Mouse (Mus musculus) neural tube, embryonic 12.5 days (tissue): ENCODE results near the gene Vezf1. TPM values are rescaled to one million over a fixed set of nuclear protein-coding genes. Genes with fewer than 3 reads are reported as not detected.

Source experiments
- ATAC-seq: fragments of 200-750 bp; cut with Nextera tagmentation; 2 replicates; pipeline ENCODE4 v1.8.0; 2017; ENCODE audit warnings: low read depth, mild to moderate bottlenecking, moderate TSS enrichment, moderate library complexity; ENCODE audit not compliant: low FRiP score
- H3K27ac ChIP-seq: fragments of 300-500 bp; sonication (generic); 2 replicates; pipeline ENCODE4 v1.5.1; 2016
- H3K27me3 ChIP-seq: fragments of 300-500 bp; sonication (generic); replicated peaks from 2 replicates; pipeline ENCODE4 v1.6.1; 2016; ENCODE audit warnings: mild to moderate bottlenecking
- H3K36me3 ChIP-seq: fragments of 300-500 bp; sonication (generic); 2 replicates; pipeline ENCODE4 v1.6.1; 2016; ENCODE audit warnings: mild to moderate bottlenecking
- H3K4me1 ChIP-seq: fragments of 300-500 bp; sonication (generic); 2 replicates; pipeline ENCODE4 v1.6.1; 2016
- H3K4me2 ChIP-seq: fragments of 300-500 bp; sonication (generic); replicated peaks from 2 replicates; pipeline ENCODE4 v1.6.1; 2016; ENCODE audit warnings: mild to moderate bottlenecking
- H3K4me3 ChIP-seq: fragments of 300-500 bp; sonication (generic); 2 replicates; pipeline ENCODE4 v1.5.1; 2016
- H3K9ac ChIP-seq: fragments of 300-500 bp; sonication (generic); 2 replicates; pipeline ENCODE4 v1.6.1; 2016; ENCODE audit warnings: mild to moderate bottlenecking
- H3K9me3 ChIP-seq: fragments of 300-500 bp; sonication (generic); 2 replicates; pipeline ENCODE4 v1.6.1; 2016; ENCODE audit warnings: mild to moderate bottlenecking
- WGBS: fragments of 180-500 bp; shearing (Covaris S2); methylation state at CpG from one replicate; pipeline ENCODE4 v1.1.7; 2016; 5-methylcytosine and 5-hydroxymethylcytosine counted together
- polyA plus RNA-seq: library from polyadenylated mRNA; unstranded; fragments of >200 nt; fragmentation: Nextera tagmentation; extraction: Ambion mirVana; gene quantifications from 2 replicates; pipeline ENCODE4 v1.2.1, GENCODE M21; 2016

Vezf1 gene
- polyA plus RNA-seq, 1 experiment from 2014 or later, result 84.7 TPM

GRCm38 (mm10) chr11:88057788-88058187 lies 10.3 kb upstream of the Vezf1 start:
- 82% methylated on average over 2 of the region's 2 CpGs for WGBS
- no peak overlapping the region for H3K4me2 ChIP-seq
- no peak for ATAC-seq

GRCm38 (mm10) chr11:88059141-88059540 lies 8.9 kb upstream of the Vezf1 start:
- Histone ChIP-seq H3K4me3 (no peak overlapping the region), H3K9me3 (no peaks in the 10 kb centered on the region), H3K4me1 (no peaks in the 10 kb centered on the region), H3K9ac (no peak overlapping the region), H3K36me3 (no peaks in the 10 kb centered on the region), H3K4me2 (no peak overlapping the region), H3K27me3 (no peaks in the 10 kb centered on the region), H3K27ac (no peak overlapping the region)
- ATAC-seq, result peak; percentile 68; the same call in 1 of the 2 replicates
- 45% methylated on average over 2 of the region's 2 CpGs for WGBS

More at GRCm38 (mm10) chr11:88057788-88058187, 10.3 kb upstream of the Vezf1 start:
- Histone ChIP-seq H3K4me3 (no peak overlapping the region), H3K4me1 (no peaks in the 10 kb centered on the region), H3K9ac (no peak overlapping the region), H3K9me3 (no peaks in the 10 kb centered on the region), H3K36me3 (peaks cover 7% of the 10 kb centered on the region; the same call in 1 of the 2 replicates), H3K27me3 (no peaks in the 10 kb centered on the region), H3K27ac (no peak overlapping the region)

GRCm38 (mm10) chr11:88061892-88062625 lies 6.0 kb upstream of the Vezf1 start:
- no peaks in the 10 kb centered on the region for H3K36me3 ChIP-seq
- 86% methylated on average over 2 of the region's 2 CpGs for WGBS

GRCm38 (mm10) chr11:88065732-88066131 lies 2.3 kb upstream of the Vezf1 start:
- no peak overlapping the region for H3K9ac ChIP-seq
- H3K4me2 ChIP-seq, result no peak overlapping the region
- H3K9me3 ChIP-seq, result no peaks in the 10 kb centered on the region
- H3K27me3 ChIP-seq, result no peaks in the 10 kb centered on the region
- no peak overlapping the region for H3K4me3 ChIP-seq
- H3K27ac ChIP-seq, result no peak overlapping the region
- H3K36me3 ChIP-seq, result no peaks in the 10 kb centered on the region
- H3K4me1 ChIP-seq, result peaks cover 14% of the 10 kb centered on the region
- no peak for ATAC-seq

More at GRCm38 (mm10) chr11:88061892-88062625, 6.0 kb upstream of the Vezf1 start:
- Histone ChIP-seq H3K4me3 (no peak overlapping the region), H3K9ac (no peak overlapping the region), H3K27me3 (no peaks in the 10 kb centered on the region), H3K27ac (no peak overlapping the region), H3K9me3 (no peaks in the 10 kb centered on the region), H3K4me1 (0 out of 2 replicates have a peak, but pooled peaks cover under 1% of the 10 kb centered on the region), H3K4me2 (no peak overlapping the region)
- no peak for ATAC-seq

DNA sequence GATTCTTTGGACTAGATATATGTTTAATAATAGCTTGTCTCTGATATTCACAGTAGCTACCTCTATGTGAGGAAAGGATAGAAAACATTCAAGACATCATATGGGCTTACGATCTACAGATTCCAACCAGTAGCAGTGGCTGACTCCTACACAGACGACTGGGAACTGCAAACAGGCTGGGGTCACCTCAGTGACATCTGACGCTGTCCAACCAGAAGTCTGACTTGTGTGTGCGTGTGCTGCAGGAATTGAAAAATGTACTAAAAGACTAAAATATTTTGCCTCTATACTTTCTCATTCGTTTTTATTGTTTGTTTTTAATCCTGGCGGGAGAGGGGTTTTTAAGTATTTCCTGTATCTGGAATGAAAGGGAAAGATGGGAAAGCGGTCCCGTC lies 891 bp upstream of the Vezf1 start:
- no peaks in the 10 kb centered on the region for H3K9me3 ChIP-seq
- H3K9ac ChIP-seq, result peak overlapping the region; percentile 99
- H3K4me3 ChIP-seq, result peak overlapping the region; percentile 99
- H3K4me2 ChIP-seq, result peak overlapping the region; percentile 74
- no peaks in the 10 kb centered on the region for H3K27me3 ChIP-seq
- peak overlapping the region; percentile 99 for H3K27ac ChIP-seq
- H3K36me3 ChIP-seq, result no peaks in the 10 kb centered on the region
- ATAC-seq, result no peak
- 3% methylated on average over 8 of the region's 8 CpGs for WGBS
- H3K4me1 ChIP-seq, result peaks cover 29% of the 10 kb centered on the region

DNA sequence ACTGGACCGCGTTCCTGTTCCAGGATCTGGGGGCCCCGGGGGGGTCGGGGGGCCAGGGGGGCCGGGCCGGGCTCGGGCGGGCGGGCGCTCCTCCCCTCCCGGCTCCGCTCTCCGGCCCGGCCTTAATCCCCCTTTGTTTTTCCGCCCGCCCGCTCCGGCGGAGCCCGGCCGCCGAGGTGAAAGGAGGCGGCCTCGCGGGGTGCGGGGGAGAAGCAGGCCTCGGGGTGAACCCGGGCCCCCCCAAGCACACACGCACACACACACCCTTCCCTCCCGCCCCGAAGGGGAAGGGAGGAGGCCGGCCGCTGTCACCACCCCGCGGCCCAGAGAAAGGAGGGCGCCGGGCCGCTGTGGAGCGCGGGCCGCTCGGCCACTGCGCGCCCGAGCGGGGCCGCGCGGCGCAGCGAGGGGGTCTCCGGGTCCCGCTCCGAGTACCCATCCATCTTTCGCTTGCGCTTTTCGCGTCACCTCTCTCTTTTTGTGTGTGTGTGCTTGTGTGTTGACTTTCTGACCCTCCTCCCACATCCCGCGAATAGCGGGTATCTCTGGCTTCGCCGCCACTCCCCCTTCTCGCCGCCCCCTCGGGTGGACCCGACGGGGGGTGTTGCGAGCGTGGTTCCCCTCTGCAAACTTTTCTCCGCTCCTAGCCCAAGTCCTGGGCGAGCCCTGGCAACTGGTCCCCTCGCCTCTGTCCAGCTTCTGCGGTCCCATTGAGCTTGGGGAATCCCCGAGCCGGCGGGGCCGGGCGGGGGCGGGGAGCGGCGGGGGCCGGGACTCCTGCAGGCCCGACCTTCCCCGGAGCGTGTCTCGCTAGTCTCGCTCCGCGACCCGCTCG lies 549 bp downstream of the Vezf1 start:
- Histone ChIP-seq H3K27me3 (no peaks in the 10 kb centered on the region), H3K4me1 (peaks cover 42% of the 10 kb centered on the region), H3K36me3 (peaks cover 8% of the 10 kb centered on the region), H3K9ac (peak overlapping the region; percentile 99), H3K4me3 (peak overlapping the region; percentile 99), H3K9me3 (no peaks in the 10 kb centered on the region), H3K4me2 (peak overlapping the region; percentile 74), H3K27ac (peak overlapping the region; percentile 99)
- ATAC-seq, result peak; percentile 68
- under 1% methylated on average over 89 of the region's 92 CpGs for WGBS

DNA sequence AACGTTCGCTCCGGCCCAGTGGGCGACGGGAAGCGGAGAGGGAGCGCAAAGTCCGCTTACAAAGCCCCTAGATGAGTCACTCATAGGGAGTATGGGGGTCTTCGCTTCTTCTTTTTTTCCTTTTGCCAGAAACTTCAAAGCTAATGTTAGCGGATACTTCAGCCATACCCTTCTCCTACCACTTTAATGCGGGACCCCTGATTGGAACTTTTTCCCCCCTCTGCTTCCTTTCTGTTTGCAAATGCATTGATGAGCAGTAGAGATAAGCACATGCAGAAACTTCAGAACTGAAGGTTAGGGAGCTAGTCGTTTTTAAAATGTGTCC lies 1.1 kb downstream of the Vezf1 start:
- WGBS, result under 1% methylated on average over 12 of the region's 12 CpGs
- peak overlapping the region; percentile 99; the same call in 1 of the 2 replicates for H3K27ac ChIP-seq
- peaks cover 44% of the 10 kb centered on the region for H3K4me1 ChIP-seq
- H3K4me2 ChIP-seq, result peak overlapping the region; percentile 74
- H3K9ac ChIP-seq, result peak overlapping the region; percentile 99
- no peaks in the 10 kb centered on the region for H3K9me3 ChIP-seq
- H3K4me3 ChIP-seq, result peak overlapping the region; percentile 99
- H3K27me3 ChIP-seq, result no peaks in the 10 kb centered on the region
- no peak for ATAC-seq
- H3K36me3 ChIP-seq, result peaks cover 11% of the 10 kb centered on the region

DNA sequence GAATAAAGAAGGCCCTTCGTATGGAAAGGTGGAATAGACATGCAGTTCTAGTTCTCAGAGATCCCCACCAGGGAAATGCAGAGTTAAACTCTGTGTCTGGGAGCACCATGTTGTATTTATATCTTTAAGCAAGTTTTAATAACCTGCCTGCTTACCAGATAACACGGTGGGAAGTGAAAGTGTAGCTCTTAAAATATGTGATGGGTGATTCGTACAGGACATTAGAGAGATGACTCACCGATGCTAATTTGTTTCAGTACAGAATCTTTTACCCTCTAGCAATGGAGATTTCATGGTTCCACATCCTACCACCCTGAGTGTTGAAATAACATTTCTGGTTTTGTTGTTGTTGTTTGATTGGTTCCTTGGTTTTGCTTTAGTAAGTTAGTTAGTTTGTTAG lies 2.3 kb downstream of the Vezf1 start:
- WGBS, result 22% methylated on average over 4 of the region's 4 CpGs
- Histone ChIP-seq H3K9me3 (no peaks in the 10 kb centered on the region), H3K27me3 (no peaks in the 10 kb centered on the region), H3K9ac (peak overlapping the region; percentile 42), H3K27ac (no peak overlapping the region), H3K4me3 (peak overlapping the region; percentile 31), H3K36me3 (peaks cover 20% of the 10 kb centered on the region), H3K4me2 (peak overlapping the region; percentile 74), H3K4me1 (peaks cover 47% of the 10 kb centered on the region)
- no peak for ATAC-seq

- Histone ChIP-seq H3K27me3 (no peaks in the 10 kb centered on the region), H3K9ac (peak overlapping the region; percentile 42; the same call in 1 of the 2 replicates), H3K9me3 (no peaks in the 10 kb centered on the region), H3K4me3 (0 out of 2 replicates have a peak overlapping the region, but pooled peaks have one; percentile 31), H3K27ac (no peak overlapping the region), H3K4me2 (peak overlapping the region; percentile 74), H3K4me1 (peaks cover 47% of the 10 kb centered on the region), H3K36me3 (peaks cover 21% of the 10 kb centered on the region)
- ATAC-seq, result no peak
- WGBS, result 62% methylated on average over 5 of the region's 5 CpGs
Measured at GRCm38 (mm10) chr11:88071113-88071512, 3.0 kb downstream of the Vezf1 start.

- H3K27ac ChIP-seq, result no peak overlapping the region
- peaks cover 42% of the 10 kb centered on the region for H3K36me3 ChIP-seq
- H3K4me3 ChIP-seq, result no peak overlapping the region
- H3K4me2 ChIP-seq, result peak overlapping the region; percentile 25
- H3K27me3 ChIP-seq, result no peaks in the 10 kb centered on the region
- no peak for ATAC-seq
- no peak overlapping the region for H3K9ac ChIP-seq
- WGBS, result 91% methylated on average over 14 of the region's 14 CpGs
- peaks cover 42% of the 10 kb centered on the region for H3K4me1 ChIP-seq
- H3K9me3 ChIP-seq, result no peaks in the 10 kb centered on the region
Measured at GRCm38 (mm10) chr11:88073343-88073875, 5.3 kb downstream of the Vezf1 start.

DNA sequence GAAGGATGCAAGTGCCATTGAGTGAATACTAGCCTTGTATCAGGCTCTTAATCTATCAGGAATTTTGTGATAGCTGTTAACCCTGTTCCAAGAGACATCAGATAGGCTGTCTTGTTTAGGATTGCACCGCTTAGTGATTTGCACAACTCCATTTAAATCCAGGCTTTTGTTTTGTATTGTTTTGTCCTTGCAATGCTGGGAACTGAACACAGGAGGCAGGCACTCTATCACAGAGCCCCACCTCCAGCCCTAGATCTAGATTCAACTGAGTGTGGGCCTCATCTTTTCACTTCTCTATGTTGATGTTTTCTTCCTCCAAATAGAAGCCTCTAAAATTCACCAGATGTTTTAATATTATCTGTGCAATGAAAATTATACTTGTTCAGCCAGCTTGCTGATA lies 7.6 kb downstream of the Vezf1 start:
- Histone ChIP-seq H3K4me1 (peaks cover 34% of the 10 kb centered on the region), H3K4me2 (no peak overlapping the region), H3K27ac (no peak overlapping the region), H3K36me3 (peaks cover 65% of the 10 kb centered on the region), H3K4me3 (no peak overlapping the region), H3K27me3 (no peaks in the 10 kb centered on the region), H3K9ac (no peak overlapping the region), H3K9me3 (no peaks in the 10 kb centered on the region)
- WGBS, result 51% methylated on average over 1 of the region's 1 CpGs
- no peak for ATAC-seq

DNA sequence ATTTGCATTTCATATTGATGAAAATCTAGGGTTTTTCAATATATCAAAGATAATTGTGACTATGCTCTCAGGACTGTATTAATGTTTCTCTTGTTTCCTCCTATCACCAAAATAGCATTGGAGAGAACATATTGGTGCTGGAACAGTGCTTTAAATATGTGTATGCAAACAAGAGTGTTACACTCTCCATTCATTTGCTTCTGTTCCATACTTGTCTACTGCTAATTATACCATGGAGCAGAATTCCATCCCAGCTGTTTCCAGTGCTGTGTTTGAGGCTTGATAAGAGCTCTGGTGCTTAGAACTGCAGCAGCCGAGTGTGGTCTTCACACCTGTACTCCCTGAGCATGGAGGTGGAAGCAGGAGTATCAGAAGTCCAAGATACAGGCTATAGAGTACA lies 8.3 kb downstream of the Vezf1 start:
- H3K36me3 ChIP-seq, result peaks cover 72% of the 10 kb centered on the region
- 76% methylated on average over 1 of the region's 1 CpGs for whole genome bisulfite sequencing
- H3K27ac ChIP-seq, result no peak overlapping the region

More for the DNA sequence above, 8.3 kb downstream of the Vezf1 start:
- Histone ChIP-seq H3K4me2 (no peak overlapping the region), H3K4me1 (peaks cover 27% of the 10 kb centered on the region), H3K9ac (no peak overlapping the region), H3K9me3 (no peaks in the 10 kb centered on the region), H3K27me3 (no peaks in the 10 kb centered on the region), H3K4me3 (no peak overlapping the region)
- ATAC-seq, result no peak
